Mouse (Mus musculus) Patski (cell line): ENCODE results near the gene Hnrnpa3. TPM values are rescaled to one million over a fixed set of nuclear protein-coding genes. Genes with fewer than 3 reads are reported as not detected.
A peak's percentile ranks its signal among the peaks of the same experiment; 100 is the strongest.
"Not testable (repeated sequence)": the region's sequence is repeated elsewhere in the genome, so short reads cannot be mapped to it uniquely, and the experiment has no call there.

Source experiments
- ATAC-seq: fragments of 100-300 bp; one replicate; pipeline ENCODE4 v1.8.0; 2021
- CTCF ChIA-PET: fragments of 350-600 bp; sonication (Branson Sonifier 250); formaldehyde crosslinking; loops from one replicate; lab custom pipeline; 2022; ENCODE audit warnings: inconsistent platforms; lab: Charles Lee
- POLR2A ChIA-PET: fragments of 350-600 bp; sonication (Branson Sonifier 250); formaldehyde crosslinking; loops from one replicate; lab custom pipeline; 2022; ENCODE audit warnings: antibody characterized with exemption, inconsistent platforms; lab: Charles Lee
- DNase-seq: peaks from one replicate; pipeline ENCODE4 v3.0.0-alpha.2; 2011; ENCODE audit warnings: low read depth, low spot score
- H3K27me3 ChIP-seq: fragments of 371-371 bp; one replicate; pipeline ENCODE4 v1.5.1; 2021
- CTCF ChIP-seq: fragments of 100-300 bp; IDR thresholded peaks from one replicate; pipeline ENCODE4 v1.5.1; 2021
- in situ Hi-C: fragments of 300-500 bp; cut with MboI; formaldehyde crosslinking; loops from 3 replicates; pipeline ENCODE4 v1.11.1; 2018; ENCODE audit warnings: low pct_unique_long_range_greater_than_20kb, mixed read lengths
- polyA plus RNA-seq: library from polyadenylated mRNA; unstranded; gene quantifications from one replicate; pipeline ENCODE4 v1.2.3, GENCODE M21; 2021

Gene Hnrnpa3
- polyA plus RNA-seq, 1 experiment from 2014 or later = 249 TPM

DNA sequence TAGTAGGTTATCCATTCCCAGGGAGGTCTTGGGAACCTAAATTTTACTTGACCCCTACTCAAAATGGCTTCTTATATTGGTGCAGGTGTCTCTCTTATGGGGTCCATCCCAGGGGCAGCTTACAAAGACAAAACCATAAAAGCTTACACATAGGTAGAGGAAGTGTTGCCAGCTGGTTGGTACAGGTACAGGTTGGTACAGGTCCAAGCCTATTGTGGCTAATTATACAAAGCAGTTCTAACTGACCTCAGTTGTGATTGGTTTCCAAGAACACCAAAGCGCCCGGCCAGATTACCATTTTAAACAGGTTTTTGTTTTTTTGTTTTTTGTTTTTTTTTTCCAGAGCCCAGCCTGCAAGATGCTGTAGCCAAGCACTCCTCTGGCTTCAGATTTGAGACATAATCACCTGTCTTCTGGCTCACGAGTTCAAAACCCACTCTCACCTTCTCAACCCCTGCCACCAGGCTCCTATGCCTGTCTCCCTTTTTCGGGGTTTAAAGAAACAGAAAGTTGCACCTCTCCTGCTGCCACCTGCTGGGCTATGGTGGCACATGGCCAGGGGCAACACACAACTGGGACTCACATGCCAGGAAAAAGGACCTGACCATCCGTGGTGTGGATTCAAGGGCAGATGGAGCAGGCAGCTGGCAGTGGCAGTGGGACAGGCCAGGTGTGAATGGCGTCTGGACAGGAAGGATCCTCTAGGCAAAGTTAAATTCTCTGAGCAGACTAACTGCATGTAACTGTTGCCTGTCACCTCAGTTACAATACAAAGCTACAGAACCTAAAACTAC, 22.6 kb upstream of the Hnrnpa3 start:
- ChIA-PET CTCF (interaction anchor here (1.3 to 1.5 kb wide), 2 partner anchors 14 to 18 kb away, joined by 3 to 5 read pairs; no protein-coding TSS in a partner anchor), POLR2A (interaction anchor here (1.3 to 1.5 kb wide), 2 partner anchors 21 to 23 kb away, joined by 3 to 8 read pairs; no protein-coding TSS in a partner anchor)
- TF ChIP-seq CTCF = peak; percentile 58
- H3K27me3 ChIP-seq = no peaks in the 10 kb centered on the region
- in situ Hi-C loops = no loop called here
- no peak for ATAC-seq
- DNase-seq = no peak

DNA sequence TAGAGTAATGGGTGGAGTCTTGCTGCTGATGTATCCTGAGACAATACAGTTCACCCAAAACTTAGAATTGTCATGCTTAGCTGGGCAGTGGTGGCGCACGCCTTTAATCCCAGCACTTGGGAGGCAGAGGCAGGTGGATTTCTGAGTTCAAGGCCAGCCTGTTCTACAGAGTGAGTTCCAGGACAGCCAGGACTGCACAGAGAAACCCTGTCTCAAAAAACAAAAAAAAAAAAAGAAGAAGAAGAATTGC, 22.1 kb upstream of the Hnrnpa3 start:
- CTCF ChIA-PET = interaction anchor here (1.0 kb wide), 1 partner anchor 15 kb away, joined by 3 read pairs; no protein-coding TSS in a partner anchor
- DNase-seq, in situ Hi-C loops, H3K27me3 ChIP-seq, ATAC-seq: not testable (repeated sequence)
- POLR2A ChIA-PET = interaction anchor here (0.6 to 1.5 kb wide), 4 partner anchors 14 to 196 kb away, joined by 3 to 8 read pairs (median 4); no protein-coding TSS in a partner anchor

DNA sequence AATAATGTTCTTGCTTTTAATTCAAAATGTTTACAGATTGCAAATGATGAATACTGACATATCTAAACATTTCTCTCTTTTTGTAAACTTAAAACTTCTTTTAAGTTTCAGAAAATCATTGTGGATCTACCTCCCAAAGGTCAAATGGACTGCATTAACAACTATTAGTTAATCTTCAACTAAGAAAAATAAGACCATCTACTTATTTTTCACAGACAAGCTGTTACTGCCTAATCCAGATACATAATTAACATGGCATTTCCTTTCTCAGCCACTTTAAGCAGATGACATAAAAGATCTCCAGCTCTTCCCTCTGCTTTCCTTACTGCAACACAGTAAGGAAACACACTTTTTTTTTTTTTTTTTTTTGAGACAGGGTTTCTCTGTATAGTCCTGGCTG, 21.7 kb upstream of the Hnrnpa3 start:
- no peak for TF ChIP-seq CTCF
- in situ Hi-C loops = no loop called here
- POLR2A ChIA-PET = interaction anchor here (0.6 to 1.5 kb wide), 4 partner anchors 15 to 195 kb away, joined by 3 to 8 read pairs (median 4); no protein-coding TSS in a partner anchor
- DNase-seq = no peak
- ATAC-seq = no peak
- no peaks in the 10 kb centered on the region for H3K27me3 ChIP-seq
- CTCF ChIA-PET = interaction anchor here (1.0 kb wide), 1 partner anchor 15 kb away, joined by 3 read pairs; no protein-coding TSS in a partner anchor

DNA sequence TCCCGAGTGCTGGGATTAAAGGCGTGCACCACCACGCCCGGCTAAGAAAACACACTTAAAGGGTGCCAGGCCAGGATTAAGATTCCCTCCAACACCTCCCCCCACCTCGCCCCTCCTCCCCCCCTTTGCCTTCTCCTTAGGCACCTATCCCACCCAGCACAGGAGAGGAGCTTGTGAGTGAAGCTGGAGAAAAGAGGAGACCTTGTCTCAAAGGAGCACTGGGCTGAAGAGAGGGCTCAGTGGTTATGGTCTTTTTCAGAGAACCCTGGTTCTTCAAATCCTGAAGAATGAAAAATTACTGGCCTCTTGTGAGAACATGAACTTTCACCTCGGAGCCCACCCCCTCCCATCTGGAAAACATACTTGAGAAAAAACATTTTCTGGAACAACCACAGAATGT, 21.2 kb upstream of the Hnrnpa3 start:
- POLR2A ChIA-PET = interaction anchor here (0.6 to 1.5 kb wide), 4 partner anchors 15 to 195 kb away, joined by 3 to 8 read pairs (median 4); no protein-coding TSS in a partner anchor
- DNase-seq, ATAC-seq, in situ Hi-C loops, H3K27me3 ChIP-seq: not testable (repeated sequence)
- CTCF ChIA-PET = interaction anchor here (1.0 kb wide), 1 partner anchor 15 kb away, joined by 3 read pairs; no protein-coding TSS in a partner anchor

DNA sequence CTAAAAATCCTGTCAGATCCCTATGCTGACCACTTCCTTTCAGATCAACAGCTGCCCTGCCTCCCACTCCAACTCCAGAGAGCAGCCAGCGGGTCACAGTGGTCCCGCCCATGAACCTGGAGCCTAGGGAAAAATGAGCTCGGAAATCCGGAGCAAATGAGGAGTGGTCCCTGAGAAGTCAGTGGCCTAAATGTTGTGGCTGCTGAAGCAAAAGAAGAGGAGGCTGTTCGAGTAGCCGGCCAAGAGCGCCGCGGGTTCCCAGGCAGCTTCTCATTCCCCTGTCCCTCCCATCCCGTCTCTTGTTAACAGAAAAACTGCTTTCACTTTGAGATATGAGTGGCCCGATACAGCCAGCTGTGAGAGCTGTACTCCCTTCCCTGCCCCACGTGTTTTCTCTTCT, 19.5 kb upstream of the Hnrnpa3 start:
- ATAC-seq, POLR2A ChIA-PET, H3K27me3 ChIP-seq, DNase-seq, CTCF ChIA-PET, in situ Hi-C loops: not testable (repeated sequence)

DNA sequence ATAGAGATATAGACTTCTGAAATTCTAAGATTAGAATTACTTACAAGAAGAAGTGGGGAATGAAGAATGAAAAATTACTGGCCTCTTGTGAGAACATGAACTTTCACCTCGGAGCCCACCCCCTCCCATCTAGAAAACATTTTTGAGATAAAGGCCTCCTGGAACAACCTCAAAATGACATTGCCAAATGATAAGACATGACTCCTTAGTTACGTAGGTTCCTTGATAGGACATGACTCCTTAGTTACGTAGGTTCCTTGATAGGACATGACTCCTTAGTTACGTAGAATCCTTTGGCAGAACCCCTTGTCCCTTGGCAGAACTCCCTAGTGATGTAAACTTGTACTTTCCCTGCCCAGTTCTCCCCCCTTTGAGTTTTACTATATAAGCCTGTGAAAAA, 16.7 kb upstream of the Hnrnpa3 start:
- CTCF ChIA-PET, in situ Hi-C loops, H3K27me3 ChIP-seq, ATAC-seq, POLR2A ChIA-PET, DNase-seq: not testable (repeated sequence)

DNA sequence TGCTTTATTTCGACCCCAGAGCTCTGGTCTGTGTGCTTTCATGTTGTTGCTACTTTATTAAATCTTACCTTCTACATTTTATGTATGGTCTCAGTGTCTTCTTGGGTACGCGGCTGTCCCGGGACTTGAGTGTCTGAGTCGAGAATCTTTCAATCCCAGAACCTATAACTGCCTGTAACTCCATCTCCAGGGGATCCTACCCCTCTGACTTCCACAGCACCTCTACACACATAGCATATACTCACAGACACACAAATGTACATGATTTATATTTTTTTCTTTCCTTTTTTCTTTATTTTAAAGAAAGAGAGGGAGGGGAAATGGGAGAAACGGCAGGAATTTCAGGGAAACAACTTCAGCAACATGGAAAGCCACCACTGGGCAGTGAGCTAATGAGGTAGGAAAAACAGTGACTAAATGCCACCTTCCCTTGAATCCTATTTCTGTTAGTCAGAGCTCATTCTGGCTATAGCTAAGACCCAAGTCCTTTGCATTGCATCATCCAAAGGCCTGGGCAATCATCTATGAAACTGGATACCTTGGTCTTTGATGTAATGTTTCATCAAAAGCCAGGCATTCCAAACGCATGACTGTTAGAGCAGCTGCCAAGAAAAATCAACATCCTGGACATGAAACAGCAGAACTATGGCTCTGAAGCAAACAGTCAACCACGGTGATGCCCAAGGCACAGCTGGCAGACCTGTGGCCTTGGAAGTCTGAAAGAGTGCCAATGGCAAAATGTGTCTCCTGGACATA, 16.1 kb upstream of the Hnrnpa3 start:
- ATAC-seq (peak; percentile 100), DNase-seq (peak; percentile 92)
- no peak for TF ChIP-seq CTCF
- POLR2A ChIA-PET = interaction anchor here (0.7 kb wide), 1 partner anchor 32 kb away, joined by 3 read pairs; no protein-coding TSS in a partner anchor
- CTCF ChIA-PET = interaction anchor here (0.8 to 0.9 kb wide), 2 partner anchors 11 to 29 kb away, joined by 3 read pairs; no protein-coding TSS in a partner anchor
- no peaks in the 10 kb centered on the region for H3K27me3 ChIP-seq
- in situ Hi-C loops = no loop called here

DNA sequence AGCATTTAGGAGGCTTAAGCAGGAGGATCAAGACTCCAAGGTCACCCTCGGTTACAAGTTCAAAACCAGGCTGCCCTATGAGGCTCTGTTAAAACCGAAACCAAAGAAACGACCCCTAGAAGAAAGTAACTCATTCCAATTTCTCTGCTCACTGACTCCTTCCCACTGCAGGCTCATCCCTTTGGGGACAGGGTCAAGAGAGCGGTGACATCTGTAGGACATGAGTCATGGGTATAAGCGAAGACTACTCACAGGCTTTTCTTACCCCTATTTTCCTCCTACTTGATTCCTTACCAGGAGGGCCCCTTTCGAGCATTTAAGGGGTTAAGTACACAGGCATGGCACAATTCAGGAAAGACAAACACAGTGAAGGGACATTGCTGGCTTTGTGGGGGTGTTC, 15.1 kb upstream of the Hnrnpa3 start:
- POLR2A ChIA-PET = no interaction called here
- CTCF ChIA-PET = no interaction called here
- in situ Hi-C loops = no loop called here
- H3K27me3 ChIP-seq = no peaks in the 10 kb centered on the region
- DNase-seq = no peak
- no peak for TF ChIP-seq CTCF
- no peak for ATAC-seq

DNA sequence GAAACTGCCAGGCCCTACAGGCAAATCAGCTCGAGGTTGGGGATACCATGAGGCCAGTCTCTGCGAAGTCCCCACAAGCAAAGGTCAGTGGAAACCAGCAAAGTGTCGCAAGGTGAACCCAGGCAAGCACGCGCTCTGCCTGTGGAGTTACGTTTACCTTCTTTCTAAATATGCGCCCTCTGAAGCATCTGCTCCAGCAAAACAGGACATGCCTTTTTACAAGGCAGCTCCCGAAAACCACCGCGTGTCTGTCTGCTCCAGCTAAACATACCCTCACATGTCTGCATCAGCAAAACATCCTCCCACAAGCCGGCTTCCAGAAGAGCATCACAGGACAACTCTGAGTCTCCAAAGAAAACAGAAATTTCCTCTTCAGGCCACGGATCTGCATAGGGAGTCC, 13.8 kb upstream of the Hnrnpa3 start:
- ChIA-PET POLR2A (no interaction called here), CTCF (no interaction called here)
- no peak for DNase-seq
- TF ChIP-seq CTCF = no peak
- no peaks in the 10 kb centered on the region for H3K27me3 ChIP-seq
- in situ Hi-C loops = no loop called here
- no peak for ATAC-seq

DNA sequence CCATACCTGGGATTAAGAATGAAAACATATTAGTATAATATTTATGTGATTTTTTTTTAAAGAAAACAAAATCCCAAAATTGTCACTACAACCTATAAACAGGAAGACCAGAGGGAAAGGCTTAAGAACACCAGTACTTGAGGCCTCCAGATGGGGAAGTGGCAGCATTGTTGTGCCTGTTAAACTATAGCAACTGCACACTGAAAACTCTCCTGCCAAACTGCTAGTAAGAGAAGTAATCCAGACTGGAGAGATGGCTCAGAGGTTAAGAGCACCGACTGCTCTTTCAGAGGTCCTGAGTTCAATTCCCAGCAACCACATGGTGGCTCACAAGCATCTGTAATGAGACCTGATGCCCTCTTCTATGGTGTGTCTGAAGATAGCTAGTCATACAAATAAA, 8.6 kb upstream of the Hnrnpa3 start:
- CTCF ChIA-PET = interaction anchor here (1.3 kb wide), 1 partner anchor 136 kb away, joined by 3 read pairs; no protein-coding TSS in a partner anchor
- H3K27me3 ChIP-seq = no peaks in the 10 kb centered on the region
- ATAC-seq = no peak
- POLR2A ChIA-PET = no interaction called here
- no peak for TF ChIP-seq CTCF
- no peak for DNase-seq
- in situ Hi-C loops = no loop called here
